Mouse (Mus musculus): ENCODE measurements around the gene Olfr968.

Gene Olfr968

GRCm38 (mm10) chr9:39783153-39783552 is at the start of gene Olfr968:
Olfr968 (minus strand) TSS chr9:39783253.
- DNase-seq (ENCODE audit: low spot score): no peak

GRCm38 (mm10) chr9:39808560-39808959 is 25.5 kb upstream of the Olfr968 start, which contains the start of gene Olfr970:
Olfr970 (plus strand) TSS chr9:39808860.
- no peak for DNase-seq (ENCODE audit: low spot score)

GRCm38 (mm10) chr9:39790558-39790957 is 7.5 kb upstream of the Olfr968 start, which contains the start of gene Olfr969:
Olfr969 (plus strand) TSS chr9:39790945.
- no peak for DNase-seq (ENCODE audit: low spot score)

- DNase-seq (ENCODE audit: low spot score): no peak
Observed at GRCm38 (mm10) chr9:39746428-39746827, 36.6 kb downstream of the Olfr968 start.

- no peak for DNase-seq (ENCODE audit: low spot score)
Observed at GRCm38 (mm10) chr9:39745949-39746348, 37.1 kb downstream of the Olfr968 start, which contains the start of gene Olfr967. Olfr967 (plus strand) TSS chr9:39746249.

GRCm38 (mm10) chr9:39740741-39741140 is 42.3 kb downstream of the Olfr968 start:
- DNase-seq (ENCODE audit: low spot score): no peak

- no peak for DNase-seq (ENCODE audit: low spot score)
Observed at GRCm38 (mm10) chr9:39730678-39731077, 52.4 kb downstream of the Olfr968 start, which contains the start of gene Olfr150. Olfr150 (plus strand) TSS chr9:39730978.

All from urinary bladder, postnatal 14 days (tissue).